Mouse (Mus musculus) embryonic facial prominence, embryonic 11.5 days (tissue): ENCODE data around the gene Ifna5. TPM values are rescaled to one million over a fixed set of nuclear protein-coding genes. Genes with fewer than 3 reads are reported as not detected.
A peak's percentile ranks its signal among the peaks of the same experiment; 100 is the strongest.
"Not testable (repeated sequence)": the region's sequence is repeated elsewhere in the genome, so short reads cannot be mapped to it uniquely, and the experiment has no call there.

Experiments used
- ATAC-seq: fragments of 200-750 bp; cut with Nextera tagmentation; replicated peaks from 2 replicates; pipeline ENCODE4 v1.8.0; 2017; ENCODE audit warnings: low read depth; ENCODE audit not compliant: insufficient number of reproducible peaks, low FRiP score, low TSS enrichment
- DNase-seq: peaks from one replicate; pipeline ENCODE4 v3.0.0-alpha.2; 2015; ENCODE audit warnings: low spot score
- H3K27ac ChIP-seq: fragments of 300-500 bp; sonication (generic); replicated peaks from 2 replicates; pipeline ENCODE4 v1.5.1; 2014; ENCODE audit warnings: mild to moderate bottlenecking, low read depth, low read length, control low read depth
- H3K27me3 ChIP-seq: fragments of 300-500 bp; sonication (generic); 2 replicates; pipeline ENCODE4 v1.6.1; 2014; ENCODE audit warnings: mild to moderate bottlenecking, low read length, moderate library complexity, mixed read lengths; ENCODE audit not compliant: control insufficient read depth, insufficient read depth
- H3K36me3 ChIP-seq: fragments of 300-500 bp; sonication (generic); replicated peaks from 2 replicates; pipeline ENCODE4 v1.6.1; 2014; ENCODE audit warnings: low read depth, mild to moderate bottlenecking, low read length, moderate library complexity, mixed read lengths; ENCODE audit not compliant: control insufficient read depth, insufficient read depth
- H3K4me1 ChIP-seq: fragments of 300-500 bp; sonication (generic); 2 replicates; pipeline ENCODE4 v1.6.1; 2014; ENCODE audit warnings: low read length, mixed read lengths; ENCODE audit not compliant: control insufficient read depth, insufficient read depth
- H3K4me2 ChIP-seq: fragments of 300-500 bp; sonication (generic); 2 replicates; pipeline ENCODE4 v1.6.1; 2014; ENCODE audit warnings: low read depth, mild to moderate bottlenecking, control low read depth, low read length, moderate library complexity
- H3K4me3 ChIP-seq: fragments of 300-500 bp; sonication (generic); 2 replicates; pipeline ENCODE4 v1.5.1; 2014; ENCODE audit warnings: low read depth, low read length, control low read depth
- H3K9ac ChIP-seq: fragments of 300-500 bp; sonication (generic); replicated peaks from 2 replicates; pipeline ENCODE4 v1.6.1; 2014; ENCODE audit warnings: mild to moderate bottlenecking, control low read depth, low read length
- H3K9me3 ChIP-seq: fragments of 300-500 bp; sonication (generic); replicated peaks from 2 replicates; pipeline ENCODE4 v1.6.1; 2016; ENCODE audit warnings: mild to moderate bottlenecking, low read length, inconsistent platforms, mixed read lengths; ENCODE audit not compliant: control insufficient read depth
- WGBS: fragments of 180-500 bp; shearing (Covaris S2); extraction: QIAGEN DNeasy Blood & Tissue Kit; methylation state at CpG from one replicate; pipeline ENCODE4 v1.1.7; 2014; 5-methylcytosine and 5-hydroxymethylcytosine counted together
- polyA plus RNA-seq: library from polyadenylated mRNA; unstranded; fragments of >200 nt; fragmentation: Nextera tagmentation; extraction: Ambion mirVana; gene quantifications from 2 replicates; pipeline ENCODE4 v1.2.1, GENCODE M21; 2014

The Ifna5 gene
- polyA plus RNA-seq, 1 experiment from 2014 or later = not detected

GRCm38 (mm10) chr4:88805761-88806160 is 29.6 kb upstream of the Ifna5 start:
- not testable (repeated sequence) for H3K9ac ChIP-seq, H3K27me3 ChIP-seq, H3K4me2 ChIP-seq, H3K4me1 ChIP-seq, DNase-seq, H3K9me3 ChIP-seq, H3K27ac ChIP-seq, ATAC-seq, H3K4me3 ChIP-seq, H3K36me3 ChIP-seq
- no CpG with 5 or more reads among the region's 34 CpGs for WGBS

DNA sequence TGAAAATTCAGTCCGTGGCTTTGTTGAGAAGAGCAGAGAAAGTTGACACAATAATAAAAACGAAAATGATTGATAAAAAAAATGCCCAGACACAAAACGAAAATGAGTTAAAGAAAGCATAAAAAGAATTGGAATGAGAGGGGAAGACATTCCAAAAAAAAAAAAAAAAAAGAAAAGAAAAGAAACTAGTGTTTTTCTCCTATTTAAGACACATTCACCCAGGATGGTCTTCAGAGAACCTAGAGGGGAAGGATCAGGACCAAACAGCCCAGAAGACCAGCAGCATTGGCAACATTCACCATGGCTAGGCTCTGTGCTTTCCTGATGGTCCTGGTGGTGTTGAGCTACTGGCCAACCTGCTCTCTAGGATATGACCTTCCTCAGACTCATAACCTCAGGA is 19.4 kb upstream of the Ifna5 start, which contains the start of gene Ifna7:
Ifna7 (plus strand) TSS at position 301 of the 400 bp plus-strand sequence.
- no peaks in the 10 kb centered on the region for H3K9me3 ChIP-seq
- H3K36me3 ChIP-seq = no peaks in the 10 kb centered on the region
- H3K27me3 ChIP-seq = no peaks in the 10 kb centered on the region
- DNase-seq (no peak), ATAC-seq (no peak)
- no peak within 1 kb of the TSS for H3K9ac ChIP-seq
- no peak within 1 kb of the TSS for H3K4me2 ChIP-seq
- 68% methylated on average over 3 of the region's 3 CpGs for WGBS
- no peak within 1 kb of the TSS for H3K27ac ChIP-seq
- no peaks in the 10 kb centered on the region for H3K4me1 ChIP-seq
- no peak within 1 kb of the TSS for H3K4me3 ChIP-seq

DNA sequence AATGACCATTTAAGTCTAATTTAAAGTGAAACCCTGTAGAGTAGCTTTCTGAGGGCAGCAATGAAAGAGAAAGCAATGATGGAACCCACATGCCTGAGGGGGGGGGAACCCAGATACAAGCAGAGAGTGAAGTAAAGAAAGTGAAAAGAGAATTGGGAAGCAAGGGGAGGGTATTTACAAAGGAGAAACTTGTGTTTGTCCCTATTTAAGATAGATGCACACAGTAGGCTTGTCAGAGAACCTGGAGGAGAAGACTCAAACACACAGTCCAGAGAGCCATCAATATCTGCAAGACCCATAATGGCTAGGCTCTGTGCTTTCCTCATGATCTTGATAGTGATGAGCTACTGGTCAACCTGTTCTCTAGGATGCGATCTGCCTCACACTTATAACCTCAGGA is 15.7 kb upstream of the Ifna5 start, which contains the start of gene Ifna11:
Ifna11 (plus strand) TSS at position 301 of the 400 bp plus-strand sequence.
- Histone ChIP-seq H3K4me2 (no peak within 1 kb of the TSS), H3K9me3 (no peaks in the 10 kb centered on the region), H3K27ac (no peak within 1 kb of the TSS), H3K27me3 (no peaks in the 10 kb centered on the region), H3K4me3 (no peak within 1 kb of the TSS), H3K9ac (no peak within 1 kb of the TSS), H3K4me1 (no peaks in the 10 kb centered on the region), H3K36me3 (no peaks in the 10 kb centered on the region)
- DNase-seq = no peak
- ATAC-seq = no peak
- WGBS = 87% methylated on average over 1 of the region's 1 CpGs

DNA sequence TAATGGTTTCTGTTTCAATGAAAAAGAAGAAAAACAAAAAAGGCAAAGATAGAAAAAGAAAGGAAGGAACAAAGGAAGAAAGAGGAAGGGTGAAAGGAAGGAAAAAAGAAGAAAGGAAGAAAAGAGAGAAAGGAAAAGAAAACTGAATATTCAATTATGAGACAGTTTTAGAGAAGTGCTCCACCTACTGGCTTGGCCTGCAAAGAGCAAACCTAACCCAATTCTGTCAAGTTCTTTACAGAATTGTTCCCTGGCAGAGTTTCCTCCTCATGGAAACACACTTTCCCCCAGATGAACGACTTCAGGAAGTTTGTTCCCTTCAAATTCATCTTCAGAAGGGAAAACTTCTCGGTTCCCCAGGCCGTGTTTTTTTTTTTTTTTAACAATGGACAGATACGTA is 12.3 kb upstream of the Ifna5 start:
- no peak overlapping the region for H3K27ac ChIP-seq
- no peak for ATAC-seq
- peak; percentile 39 for DNase-seq
- no peak overlapping the region for H3K4me3 ChIP-seq
- H3K36me3 ChIP-seq = no peaks in the 10 kb centered on the region
- H3K4me2 ChIP-seq = no peak overlapping the region
- H3K9me3 ChIP-seq = no peaks in the 10 kb centered on the region
- H3K27me3 ChIP-seq = no peaks in the 10 kb centered on the region
- no peak overlapping the region for H3K9ac ChIP-seq
- no peaks in the 10 kb centered on the region for H3K4me1 ChIP-seq
- 24% methylated on average over 4 of the region's 4 CpGs for WGBS

DNA sequence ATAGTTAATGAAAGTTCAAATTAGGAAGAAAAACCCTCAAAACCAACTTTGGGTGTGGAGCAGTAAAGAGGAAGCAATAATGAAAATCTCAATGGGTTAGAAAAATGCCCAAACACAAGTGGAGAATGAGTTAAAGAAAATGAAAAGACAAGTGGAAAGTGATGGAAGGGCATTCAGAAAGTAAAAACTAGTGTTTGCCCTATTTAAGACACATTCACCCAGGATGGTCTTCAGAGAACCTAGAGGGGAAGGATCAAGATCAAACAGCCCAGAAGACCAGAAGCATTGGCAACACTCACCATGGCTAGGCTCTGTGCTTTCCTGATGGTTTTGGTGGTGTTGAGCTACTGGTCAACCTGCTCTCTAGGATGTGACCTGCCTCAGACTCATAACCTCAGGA is 8.2 kb upstream of the Ifna5 start, which contains the start of gene Ifna6:
Ifna6 (plus strand) TSS at position 301 of the 400 bp plus-strand sequence.
- not testable (repeated sequence) for H3K36me3 ChIP-seq, ATAC-seq, H3K27me3 ChIP-seq, H3K9me3 ChIP-seq, DNase-seq, H3K27ac ChIP-seq, H3K9ac ChIP-seq, H3K4me3 ChIP-seq, H3K4me2 ChIP-seq, H3K4me1 ChIP-seq

DNA sequence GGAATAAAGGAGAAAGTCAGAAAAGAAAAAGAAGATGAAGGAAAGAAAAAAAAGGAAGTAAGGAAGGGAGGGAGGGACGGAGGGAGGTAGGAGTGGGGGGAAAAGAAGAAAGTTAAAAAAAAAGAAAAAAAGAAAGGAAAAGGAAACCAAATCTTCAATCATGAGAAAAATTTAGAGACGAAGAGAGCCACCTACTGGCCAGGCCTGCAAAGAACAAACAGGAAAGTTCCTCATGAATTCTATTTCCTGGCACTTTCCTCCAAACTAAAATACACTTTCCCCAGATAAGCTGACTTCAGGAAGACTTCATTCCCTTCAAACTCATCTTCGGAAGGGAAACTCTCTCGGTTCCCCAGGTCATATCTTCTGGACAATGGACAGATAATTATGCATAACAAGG is 4.8 kb upstream of the Ifna5 start:
- Histone ChIP-seq H3K36me3 (no peaks in the 10 kb centered on the region), H3K27ac (no peak overlapping the region), H3K4me1 (no peaks in the 10 kb centered on the region), H3K9ac (no peak overlapping the region), H3K4me3 (no peak overlapping the region), H3K9me3 (no peaks in the 10 kb centered on the region), H3K27me3 (no peaks in the 10 kb centered on the region), H3K4me2 (no peak overlapping the region)
- ATAC-seq = no peak
- 30% methylated on average over 4 of the region's 4 CpGs for WGBS
- DNase-seq = peak; percentile 59

GRCm38 (mm10) chr4:88838828-88839227 is 3.5 kb downstream of the Ifna5 start:
- Histone ChIP-seq H3K4me1 (no peaks in the 10 kb centered on the region), H3K4me3 (no peak overlapping the region), H3K9me3 (no peaks in the 10 kb centered on the region), H3K27me3 (no peaks in the 10 kb centered on the region), H3K9ac (no peak overlapping the region), H3K36me3 (no peaks in the 10 kb centered on the region), H3K27ac (no peak overlapping the region), H3K4me2 (no peak overlapping the region)
- ATAC-seq = no peak
- WGBS = 42% methylated on average over 3 of the region's 3 CpGs
- DNase-seq = peak; percentile 56

DNA sequence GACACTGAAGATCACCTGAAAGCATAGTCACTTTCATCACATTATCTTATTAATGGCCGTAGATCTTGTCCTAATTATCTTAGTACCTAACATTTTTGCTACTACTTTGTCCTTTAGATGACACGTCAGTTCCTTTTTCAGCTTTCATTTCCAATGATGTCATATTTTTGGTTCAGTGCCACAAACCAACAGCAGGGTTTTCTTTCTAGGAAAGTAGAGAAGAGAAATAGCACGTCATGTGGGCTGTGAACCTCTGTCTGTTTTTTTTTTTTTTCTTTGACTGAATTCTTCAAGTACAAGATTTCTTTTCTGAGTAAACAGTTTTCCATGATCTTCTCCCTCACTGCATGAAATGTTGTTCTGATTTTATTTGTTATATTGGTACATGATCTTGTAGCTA is 4.7 kb downstream of the Ifna5 start:
- ATAC-seq (no peak), DNase-seq (no peak)
- no peak overlapping the region for H3K4me2 ChIP-seq

More for the DNA sequence above, 4.7 kb downstream of the Ifna5 start:
- Histone ChIP-seq H3K27me3 (no peaks in the 10 kb centered on the region), H3K4me3 (no peak overlapping the region), H3K9me3 (no peaks in the 10 kb centered on the region), H3K4me1 (no peaks in the 10 kb centered on the region), H3K36me3 (no peaks in the 10 kb centered on the region), H3K9ac (no peak overlapping the region), H3K27ac (no peak overlapping the region)
- WGBS = 82% methylated on average over 3 of the region's 3 CpGs
